Mouse (Mus musculus) hindbrain, embryonic 12.5 days (tissue): ENCODE results near the gene Zfp770. TPM values are rescaled to one million over a fixed set of nuclear protein-coding genes. Genes with fewer than 3 reads are reported as not detected.

Experiments
- microRNA-seq: library from miRNA; unstranded; fragments of <30 nt; microRNA quantifications from one replicate; pipeline ENCODE4, GENCODE M21; 2017
- polyA plus RNA-seq: library from polyadenylated mRNA; unstranded; fragments of >200 nt; fragmentation: Nextera tagmentation; extraction: Ambion mirVana; gene quantifications from 2 replicates; pipeline ENCODE4 v1.2.1, GENCODE M21; 2016

Zfp770 gene
- polyA plus RNA-seq, 1 experiment from 2014 or later, result 4.2 TPM

Small RNA genes lying within 50 kb of the gene (microRNA-seq; reads per million reads assigned to microRNA genes)
- gene Mir7002, result not detected

Other genes starting within 250 kb of the Zfp770 start
- gene Gjd2, start 187.8 kb downstream of the Zfp770 start, polyA plus RNA-seq, result 1.6 and 1.7 TPM in 2 replicates
- gene Actc1, start 147.9 kb downstream of the Zfp770 start, polyA plus RNA-seq, result 33.5 and 138 TPM in 2 replicates
- gene Aqr, start 14.4 kb downstream of the Zfp770 start, polyA plus RNA-seq, result 53.6 and 55.8 TPM in 2 replicates